Mouse (Mus musculus): ENCODE data around the gene Dennd5a. TPM values are rescaled to one million over a fixed set of nuclear protein-coding genes. Genes with fewer than 3 reads are reported as not detected.

Dennd5a gene
- total and polyA plus RNA-seq, 3 experiments = 33.1 to 78.8 (median 64.4) TPM

GRCm38 (mm10) chr7:109924965-109925364 lies 35.3 kb downstream of the Dennd5a start:
- no peak overlapping the region for H3K27ac ChIP-seq (ENCODE audit: control insufficient read depth, low read depth, low read length)
- no peak overlapping the region for H3K4me3 ChIP-seq (ENCODE audit: control insufficient read depth in 1 of 2, insufficient read depth in 1 of 2, low read depth in 2 of 2, low read length in 2 of 2)
- peaks cover 2 to 3% of the 10 kb centered on the region in 2 experiments; a peak in 3 of 4 replicates for H3K4me1 ChIP-seq (ENCODE audit: control insufficient read depth in 1 of 2, insufficient read depth in 2 of 2, low read length in 2 of 2)
- H3K9me3 ChIP-seq (replicated peaks; ENCODE audit: insufficient read depth, low read length) = no peaks in the 10 kb centered on the region
- peaks cover 7 to 10% of the 10 kb centered on the region in 2 experiments; a peak in 3 of 4 replicates for H3K36me3 ChIP-seq (ENCODE audit: control insufficient read depth in 1 of 2, insufficient read depth in 2 of 2, low read length in 2 of 2)
- no peaks in the 10 kb centered on the region for H3K27me3 ChIP-seq (ENCODE audit: control insufficient read depth in 1 of 2, insufficient read depth in 2 of 2, low read length in 2 of 2)
- no peaks in the 10 kb centered on the region for H3K79me2 ChIP-seq (ENCODE audit: control insufficient read depth, insufficient read depth, low read length, poor library complexity)
- H3K9ac ChIP-seq (ENCODE audit: control insufficient read depth, low read depth, low read length, poor library complexity, severe bottlenecking) = no peak overlapping the region
- no peak for DNase-seq (ENCODE audit: low read depth, low spot score)
- TF ChIP-seq SIN3A (IDR thresholded peaks at IDR 0.05; ENCODE audit: low read length) (no peak), MAFK (IDR thresholded peaks at IDR 0.05; ENCODE audit: borderline replicate concordance, low read depth, low read length) (no peak), JUND (IDR thresholded peaks at IDR 0.05; ENCODE audit: low read depth, low read length) (no peak), SMC3 (IDR thresholded peaks at IDR 0.05; ENCODE audit: low read depth, low read length) (no peak)

GRCm38 (mm10) chr7:109922889-109923288 lies 37.4 kb downstream of the Dennd5a start:
- Histone ChIP-seq H3K36me3 (ENCODE audit: control insufficient read depth in 1 of 2, insufficient read depth in 2 of 2, low read length in 2 of 2) (peaks cover 10 to 13% of the 10 kb centered on the region in 2 experiments), H3K27ac (ENCODE audit: control insufficient read depth, low read depth, low read length) (no peak overlapping the region), H3K79me2 (ENCODE audit: control insufficient read depth, insufficient read depth, low read length, poor library complexity) (no peaks in the 10 kb centered on the region), H3K4me1 (ENCODE audit: control insufficient read depth in 1 of 2, insufficient read depth in 2 of 2, low read length in 2 of 2) (peaks cover 2 to 3% of the 10 kb centered on the region in 2 experiments; a peak in 3 of 4 replicates), H3K27me3 (ENCODE audit: control insufficient read depth in 1 of 2, insufficient read depth in 2 of 2, low read length in 2 of 2) (no peaks in the 10 kb centered on the region), H3K9me3 (replicated peaks; ENCODE audit: insufficient read depth, low read length) (no peaks in the 10 kb centered on the region), H3K9ac (ENCODE audit: control insufficient read depth, low read depth, low read length, poor library complexity, severe bottlenecking) (no peak overlapping the region), H3K4me3 (ENCODE audit: control insufficient read depth in 1 of 2, insufficient read depth in 1 of 2, low read depth in 2 of 2, low read length in 2 of 2) (no peak overlapping the region)
- TF ChIP-seq TAL1 (IDR thresholded peaks at IDR 0.05; ENCODE audit: low read length) (peak; percentile 16; the same call in 1 of the 2 replicates), EP300 (IDR thresholded peaks at IDR 0.05; ENCODE audit: low read depth in 1 of 2, low read length in 2 of 2) (peak; percentile 30 to 51; a peak in 2 of 4 replicates), E2F4 (IDR thresholded peaks at IDR 0.05; ENCODE audit: borderline replicate concordance, low read depth, low read length) (no peak), TCF12 (IDR thresholded peaks at IDR 0.05; ENCODE audit: low read depth, low read length) (peak; percentile 62; the same call in 1 of the 2 replicates), JUND (IDR thresholded peaks at IDR 0.05; ENCODE audit: low read depth, low read length) (no peak), GATA1 (IDR thresholded peaks at IDR 0.05; ENCODE audit: low read depth, low read length) (peak; percentile 70)
- peak; percentile 17 for DNase-seq (ENCODE audit: low read depth, low spot score)

- Histone ChIP-seq H3K9me3 (replicated peaks; ENCODE audit: insufficient read depth, low read length) (no peaks in the 10 kb centered on the region), H3K27ac (ENCODE audit: control insufficient read depth, low read depth, low read length) (no peak overlapping the region), H3K4me3 (ENCODE audit: control insufficient read depth in 1 of 2, insufficient read depth in 1 of 2, low read depth in 2 of 2, low read length in 2 of 2) (no peak overlapping the region), H3K4me1 (ENCODE audit: control insufficient read depth in 1 of 2, insufficient read depth in 2 of 2, low read length in 2 of 2) (no peaks in the 10 kb centered on the region), H3K36me3 (ENCODE audit: control insufficient read depth in 1 of 2, insufficient read depth in 2 of 2, low read length in 2 of 2) (peaks cover 0 to 19% of the 10 kb centered on the region in 2 experiments; a peak in 2 of 4 replicates), H3K9ac (ENCODE audit: control insufficient read depth, low read depth, low read length, poor library complexity, severe bottlenecking) (no peak overlapping the region), H3K79me2 (ENCODE audit: control insufficient read depth, insufficient read depth, low read length, poor library complexity) (no peaks in the 10 kb centered on the region), H3K27me3 (ENCODE audit: control insufficient read depth in 1 of 2, insufficient read depth in 2 of 2, low read length in 2 of 2) (no peaks in the 10 kb centered on the region)
- TF ChIP-seq CHD1 (IDR thresholded peaks at IDR 0.05; ENCODE audit: low read depth, low read length) (no peak), MYC (IDR thresholded peaks at IDR 0.05; ENCODE audit: low read depth, low read length) (no peak), E2F4 (IDR thresholded peaks at IDR 0.05; ENCODE audit: borderline replicate concordance, low read depth, low read length) (no peak), MAFK (IDR thresholded peaks at IDR 0.05; ENCODE audit: borderline replicate concordance, low read depth, low read length) (no peak), USF2 (IDR thresholded peaks at IDR 0.05; ENCODE audit: borderline replicate concordance in 1 of 2, insufficient read depth in 1 of 2, low read depth in 1 of 2, low read length in 2 of 2) (no peak), SIN3A (IDR thresholded peaks at IDR 0.05; ENCODE audit: low read length) (no peak), POLR2A (IDR thresholded peaks at IDR 0.05; ENCODE audit: control insufficient read depth in 1 of 2, insufficient read depth in 1 of 2, low read depth in 1 of 2, low read length in 2 of 2, poor library complexity in 1 of 2) (no peak), CHD2 (IDR thresholded peaks at IDR 0.05; ENCODE audit: low read length) (no peak)
- no peak for DNase-seq (ENCODE audit: low read depth, low spot score)
Observed at GRCm38 (mm10) chr7:109906165-109906564, 54.1 kb downstream of the Dennd5a start.
